Mouse (Mus musculus): ENCODE measurements around the gene Tspan32.

- TF ChIP-seq CTCF (conservative IDR thresholded peaks at IDR 0.05; ENCODE audit: low read length) (no peak), NANOG (IDR thresholded peaks at IDR 0.05; ENCODE audit: borderline replicate concordance, low read length) (no peak)
Observed at GRCm38 (mm10) chr7:143024293-143024692, 19.4 kb downstream of the Tspan32 start.
